Mouse (Mus musculus) liver, adult 2 months (tissue): ENCODE data around the gene Dda1. TPM values are rescaled to one million over a fixed set of nuclear protein-coding genes. Genes with fewer than 3 reads are reported as not detected.

ENCODE experiments used
- DNase-seq: peaks from one replicate; pipeline ENCODE4 v3.0.0-alpha.2; 2011; ENCODE audit warnings: low read depth, low spot score; ENCODE audit errors: extremely low read depth
- H3K27ac ChIP-seq: fragments of 200-500 bp; replicated peaks from 2 replicates; pipeline ENCODE4 v1.5.1; 2012; ENCODE audit warnings: low read depth, mild to moderate bottlenecking, control low read depth, inconsistent platforms, low read length; ENCODE audit not compliant: insufficient read depth
- H3K27me3 ChIP-seq: fragments of 200-500 bp; 2 replicates; pipeline ENCODE4 v1.6.1; 2012; ENCODE audit warnings: mild to moderate bottlenecking, moderate library complexity, low read length, inconsistent platforms; ENCODE audit not compliant: control insufficient read depth, insufficient read depth
- H3K36me3 ChIP-seq: fragments of 200-500 bp; 2 replicates; pipeline ENCODE4 v1.6.1; 2012; ENCODE audit warnings: low read length, inconsistent platforms; ENCODE audit not compliant: control insufficient read depth, insufficient read depth
- H3K4me1 ChIP-seq: fragments of 200-500 bp; 2 replicates; pipeline ENCODE4 v1.6.1; 2011; ENCODE audit warnings: low read length; ENCODE audit not compliant: control insufficient read depth, insufficient read depth
- H3K4me3 ChIP-seq: fragments of 200-500 bp; 2 replicates; pipeline ENCODE4 v1.5.1; 2011; ENCODE audit warnings: low read depth, mild to moderate bottlenecking, control low read depth, low read length, moderate library complexity; ENCODE audit not compliant: insufficient read depth
- H3K79me2 ChIP-seq: fragments of 200-500 bp; 2 replicates; pipeline ENCODE4 v1.6.1; 2012; ENCODE audit warnings: inconsistent platforms, mild to moderate bottlenecking, low read length, moderate library complexity; ENCODE audit not compliant: control insufficient read depth, insufficient read depth
- H3K9ac ChIP-seq: fragments of 200-500 bp; 2 replicates; pipeline ENCODE4 v1.6.1; 2012; ENCODE audit warnings: low read depth, mild to moderate bottlenecking, control low read depth, inconsistent platforms, low read length
- CTCF ChIP-seq: fragments of 200-500 bp; IDR thresholded peaks from 2 replicates; pipeline ENCODE4 v1.5.1; 2011; ENCODE audit warnings: low read depth, low read length, control low read depth
- POLR2A ChIP-seq: fragments of 200-500 bp; IDR thresholded peaks from 2 replicates; pipeline ENCODE4 v1.6.1; 2011; ENCODE audit warnings: low read length, control low read depth; ENCODE audit not compliant: insufficient read depth; ENCODE audit errors: extremely low read depth
- WGBS: fragments of 180-500 bp; shearing (Covaris S2); methylation state at CpG from one replicate; pipeline ENCODE4 v1.1.7; 2018; 5-methylcytosine and 5-hydroxymethylcytosine counted together
- polyA plus RNA-seq: library from polyadenylated mRNA; depleted of rRNA; stranded (reverse); fragments of >200 nt; gene quantifications from 2 replicates; pipeline ENCODE4 v1.2.3, GENCODE M21; 2012
- total RNA-seq: library from RNA; depleted of rRNA; stranded (reverse); fragments of >200 nt; gene quantifications from 2 replicates; pipeline ENCODE4 v1.2.3, GENCODE M21; 2014

Gene Dda1
- total and polyA plus RNA-seq, 2 experiments = 7.7 to 34.1 TPM

DNA sequence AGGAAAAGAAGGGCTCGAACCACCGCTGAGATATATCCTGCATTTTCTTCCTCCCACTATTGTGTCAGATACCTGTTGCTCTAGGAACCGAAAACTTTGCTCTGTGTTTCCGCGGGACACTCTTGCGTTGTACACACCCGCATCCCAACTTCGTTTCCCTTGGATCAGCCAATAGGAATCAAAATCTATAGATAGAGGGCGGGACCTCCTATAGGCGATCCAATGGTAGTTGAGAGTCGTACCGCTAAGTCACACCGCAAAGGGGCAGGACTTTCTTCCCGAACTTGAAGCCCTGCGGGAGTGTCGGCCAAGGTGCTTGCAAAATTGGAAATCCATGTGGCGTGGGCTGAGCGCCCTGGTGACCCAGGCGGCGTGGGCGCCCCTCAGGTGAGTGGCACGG, 19.5 kb downstream of the Dda1 start:
- peak overlapping the region; percentile 75 for H3K4me3 ChIP-seq
- H3K27me3 ChIP-seq = no peaks in the 10 kb centered on the region
- H3K9ac ChIP-seq = peak overlapping the region; percentile 77
- WGBS = 0% methylated on average over 22 of the region's 22 CpGs
- no peaks in the 10 kb centered on the region for H3K36me3 ChIP-seq
- TF ChIP-seq POLR2A (0 out of 2 replicates have a peak, but pooled peaks have one; percentile 49), CTCF (no peak)
- peaks cover 6% of the 10 kb centered on the region for H3K4me1 ChIP-seq
- peak; percentile 85 for DNase-seq
- H3K27ac ChIP-seq = peak overlapping the region; percentile 67
- H3K79me2 ChIP-seq = peaks cover 6% of the 10 kb centered on the region; the same call in 1 of the 2 replicates

DNA sequence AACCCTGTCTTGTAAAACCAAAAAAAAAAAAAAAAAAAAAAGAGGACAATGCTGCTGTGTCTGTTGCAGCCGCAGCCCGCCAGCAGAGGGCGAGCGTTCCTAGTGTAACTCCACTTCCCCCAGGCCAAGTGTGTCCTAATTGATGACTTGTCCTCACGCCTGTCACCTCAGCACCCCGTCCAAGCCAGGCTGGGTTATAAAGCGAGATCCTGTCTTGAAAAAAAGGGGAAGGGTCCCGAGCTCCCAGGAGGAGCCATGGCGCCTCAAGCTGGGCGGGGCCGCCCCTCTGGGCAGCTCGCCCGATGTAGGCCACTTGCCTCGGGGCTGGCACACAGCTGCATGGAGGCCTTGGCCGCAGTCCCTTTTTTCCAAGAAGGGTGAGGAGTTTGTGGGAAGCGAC, 26.0 kb downstream of the Dda1 start:
- no peak overlapping the region for H3K27ac ChIP-seq
- no peak overlapping the region for H3K4me3 ChIP-seq
- WGBS = 17% methylated on average over 16 of the region's 16 CpGs
- peak; percentile 62 for DNase-seq
- H3K9ac ChIP-seq = 0 out of 2 replicates have a peak overlapping the region, but pooled peaks have one; percentile 26
- H3K36me3 ChIP-seq = no peaks in the 10 kb centered on the region
- no peaks in the 10 kb centered on the region for H3K79me2 ChIP-seq
- H3K27me3 ChIP-seq = no peaks in the 10 kb centered on the region
- peaks cover 16% of the 10 kb centered on the region for H3K4me1 ChIP-seq
- peak; percentile 90 for TF ChIP-seq CTCF
- no peak for TF ChIP-seq POLR2A

DNA sequence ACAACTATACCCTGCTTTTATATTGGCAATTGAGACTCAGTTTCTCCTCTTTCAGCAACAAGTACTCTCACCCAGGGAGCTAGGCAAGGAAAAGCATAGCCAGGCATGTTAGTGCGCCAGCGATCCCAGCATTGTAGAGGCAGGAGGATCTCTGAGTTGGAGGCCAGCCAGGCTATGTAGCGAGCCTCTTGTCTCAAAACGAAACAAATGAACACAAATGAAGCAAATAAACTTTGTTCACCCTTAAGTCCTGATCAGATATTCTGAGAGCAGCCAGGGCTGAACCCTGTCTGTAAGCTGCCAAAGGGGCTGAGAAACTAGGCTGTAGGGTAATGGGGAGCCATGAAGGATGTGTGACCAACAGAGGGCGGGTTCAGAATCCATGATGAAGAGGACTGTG, 26.8 kb downstream of the Dda1 start:
- WGBS = 55% methylated on average over 5 of the region's 5 CpGs
- Histone ChIP-seq H3K9ac (no peak overlapping the region), H3K36me3 (no peaks in the 10 kb centered on the region), H3K27ac (peak overlapping the region; percentile 53), H3K79me2 (no peaks in the 10 kb centered on the region), H3K27me3 (no peaks in the 10 kb centered on the region), H3K4me3 (no peak overlapping the region), H3K4me1 (peaks cover 16% of the 10 kb centered on the region)
- no peak for DNase-seq
- no peak for TF ChIP-seq POLR2A
- TF ChIP-seq CTCF = no peak

DNA sequence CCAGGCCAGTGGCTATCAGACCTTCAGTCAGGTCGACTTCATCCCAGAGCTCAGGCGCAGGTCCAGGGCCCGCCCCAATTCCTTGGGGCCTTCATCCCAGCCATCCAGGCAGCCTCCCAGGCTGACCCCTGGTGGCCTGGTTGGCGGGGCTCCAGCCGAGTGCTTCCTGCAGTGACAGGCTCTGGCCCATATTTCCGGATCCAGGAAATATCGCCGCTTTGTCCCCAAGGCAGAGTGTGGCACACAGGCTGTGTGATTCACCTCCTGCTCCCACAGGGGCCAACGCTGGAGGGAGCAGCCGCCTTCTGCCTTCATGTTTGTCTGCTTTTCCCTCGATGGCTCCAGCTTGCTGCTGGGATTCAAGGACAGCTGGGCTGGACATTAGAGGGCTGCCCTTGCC, 27.5 kb downstream of the Dda1 start:
- Histone ChIP-seq H3K9ac (no peak overlapping the region), H3K27ac (peak overlapping the region; percentile 64), H3K79me2 (no peaks in the 10 kb centered on the region), H3K4me3 (no peak overlapping the region), H3K36me3 (no peaks in the 10 kb centered on the region), H3K4me1 (peaks cover 16% of the 10 kb centered on the region), H3K27me3 (no peaks in the 10 kb centered on the region)
- TF ChIP-seq POLR2A (no peak), CTCF (peak; percentile 45)
- DNase-seq = peak; percentile 56
- 23% methylated on average over 11 of the region's 11 CpGs for WGBS

DNA sequence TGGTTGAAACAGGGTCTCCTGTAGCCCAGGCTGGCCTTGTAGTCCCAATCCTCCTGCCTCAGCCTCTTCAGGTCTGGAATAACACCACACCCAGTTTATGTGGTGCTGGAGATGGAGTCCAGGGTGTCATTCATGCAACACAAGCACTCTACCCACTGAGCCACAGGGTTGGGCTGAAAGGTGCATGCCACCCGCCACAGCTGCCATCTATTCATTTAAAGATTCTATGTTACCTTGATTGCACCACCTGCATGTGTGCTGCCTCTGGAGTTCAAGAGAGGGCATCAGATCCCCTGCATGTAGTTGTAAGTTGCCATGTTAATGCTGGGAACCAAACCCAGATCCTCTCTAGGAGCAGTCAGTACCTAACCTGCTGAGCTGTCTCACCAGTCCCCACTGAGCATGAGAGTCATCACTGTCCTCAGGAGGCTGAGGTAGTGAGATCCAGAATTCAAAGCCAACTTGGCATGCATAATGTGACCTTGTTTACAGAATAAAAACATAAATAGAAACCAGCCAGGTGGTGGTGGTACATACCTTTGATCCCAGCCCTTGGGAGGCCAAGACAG, 28.2 kb downstream of the Dda1 start:
- DNase-seq = peak; percentile 37
- Histone ChIP-seq H3K36me3 (no peaks in the 10 kb centered on the region), H3K79me2 (no peaks in the 10 kb centered on the region), H3K4me1 (peaks cover 16% of the 10 kb centered on the region), H3K9ac (no peak overlapping the region), H3K27ac (no peak overlapping the region; the same call in 1 of the 2 replicates), H3K27me3 (no peaks in the 10 kb centered on the region), H3K4me3 (no peak overlapping the region)
- 95% methylated on average over 1 of the region's 1 CpGs for WGBS
- TF ChIP-seq POLR2A (no peak), CTCF (no peak)

DNA sequence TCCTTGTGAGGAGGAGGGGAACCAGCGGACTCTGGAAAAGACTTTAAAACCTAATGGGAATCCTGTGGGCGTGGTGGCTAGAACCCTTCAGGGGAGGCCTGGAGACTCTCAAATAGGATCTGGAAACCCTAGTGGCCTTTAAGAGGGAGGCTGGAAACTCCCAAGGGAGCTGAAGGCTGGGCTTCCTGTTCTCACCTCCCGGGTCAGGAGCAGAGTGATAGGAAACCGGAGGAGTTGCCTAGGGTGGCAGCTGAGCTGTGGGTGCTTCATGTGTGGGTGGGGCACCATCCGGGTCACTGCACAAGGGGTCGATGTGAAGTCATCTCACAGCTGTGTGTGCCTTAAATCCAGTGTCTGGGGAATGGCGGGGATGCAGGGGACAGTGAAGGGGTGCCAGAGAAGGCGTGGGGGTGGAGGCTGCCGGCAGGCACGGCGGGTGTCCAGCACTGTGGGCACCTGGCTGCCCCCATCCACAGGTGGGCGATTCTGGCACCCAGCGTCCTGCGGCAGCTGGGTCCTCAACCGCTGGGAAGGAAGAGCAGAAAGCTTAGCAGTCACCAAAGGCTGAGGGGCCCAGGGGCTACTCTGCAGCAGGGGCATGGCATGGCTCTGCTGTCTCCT, 29.0 kb downstream of the Dda1 start:
- Histone ChIP-seq H3K79me2 (no peaks in the 10 kb centered on the region), H3K4me3 (no peak overlapping the region), H3K4me1 (peaks cover 16% of the 10 kb centered on the region), H3K9ac (peak overlapping the region; percentile 24), H3K27me3 (no peaks in the 10 kb centered on the region), H3K36me3 (no peaks in the 10 kb centered on the region), H3K27ac (peak overlapping the region; percentile 58)
- 34% methylated on average over 15 of the region's 15 CpGs for WGBS
- DNase-seq = no peak
- no peak for TF ChIP-seq CTCF
- no peak for TF ChIP-seq POLR2A
